Mouse (Mus musculus) urinary bladder, adult 2 months (tissue): ENCODE data around the gene Plce1. TPM values are rescaled to one million over a fixed set of nuclear protein-coding genes. Genes with fewer than 3 reads are reported as not detected.

Experiments used
- DNase-seq: peaks from one replicate; pipeline ENCODE4 v3.0.0; 2022; ENCODE audit warnings: low spot score
- polyA plus RNA-seq: library from polyadenylated mRNA; depleted of rRNA; stranded (reverse); fragments of >200 nt; gene quantifications from 2 replicates; pipeline ENCODE4 v1.2.3, GENCODE M21; 2012; rRNA removed

Gene Plce1
- polyA plus RNA-seq, 1 experiment, result 16.2 TPM

DNA sequence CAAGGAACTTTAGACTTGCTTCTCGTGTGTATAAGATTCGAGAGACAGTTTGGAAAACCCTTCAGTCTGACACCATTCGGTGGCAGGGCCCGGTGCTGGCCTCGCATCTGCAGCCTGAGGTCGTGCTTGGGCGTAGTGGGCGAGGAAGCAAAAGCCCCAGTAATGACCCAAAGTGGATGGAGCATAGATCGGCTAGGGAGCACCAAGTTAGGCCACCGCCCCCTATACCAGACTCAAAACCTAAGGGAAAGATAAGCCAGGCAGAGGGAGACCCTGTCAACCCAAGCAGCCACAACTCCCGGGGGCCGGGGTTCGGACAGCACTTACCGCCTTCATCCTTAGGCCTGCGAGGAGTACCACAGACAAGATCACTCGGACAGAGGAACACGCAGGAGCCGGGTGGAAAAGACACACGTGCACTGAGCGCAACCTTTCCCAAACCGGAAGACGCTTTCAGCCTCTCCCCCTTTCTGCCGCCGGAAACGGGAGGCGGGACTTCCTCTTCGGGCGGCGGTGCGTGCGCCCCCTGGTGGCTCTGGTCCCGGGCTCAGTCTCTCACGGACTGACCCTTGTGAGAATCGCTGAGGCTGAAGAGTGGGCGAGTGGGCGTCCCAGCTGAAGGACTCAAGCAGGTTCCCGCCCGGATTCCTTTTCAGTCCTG lies 338.0 kb downstream of the Plce1 start, which contains the start of gene Noc3l:
Gene Noc3l, minus strand, starts transcription at position 472 of the 661 bp plus-strand sequence.
- peak; percentile 94 for DNase-seq

DNA sequence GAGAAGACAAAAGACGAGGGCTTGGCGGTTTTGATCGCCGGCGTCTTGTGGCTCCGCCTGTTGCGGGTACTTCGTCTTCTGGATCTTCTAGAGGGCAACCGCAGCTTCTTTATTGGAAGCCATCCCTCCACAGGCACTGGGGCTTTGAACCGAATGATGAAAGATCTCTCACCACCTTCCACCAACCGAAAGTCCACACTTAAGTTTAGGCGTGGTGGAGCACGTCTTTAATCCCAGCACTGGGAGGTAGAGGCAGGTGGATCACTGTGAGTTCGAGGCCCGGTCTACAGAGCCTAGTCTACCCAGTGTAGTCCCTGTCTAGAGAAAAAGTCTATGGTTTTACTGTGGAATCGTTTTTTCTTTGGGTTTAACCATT lies 338.5 kb downstream of the Plce1 start:
- no peak for DNase-seq

DNA sequence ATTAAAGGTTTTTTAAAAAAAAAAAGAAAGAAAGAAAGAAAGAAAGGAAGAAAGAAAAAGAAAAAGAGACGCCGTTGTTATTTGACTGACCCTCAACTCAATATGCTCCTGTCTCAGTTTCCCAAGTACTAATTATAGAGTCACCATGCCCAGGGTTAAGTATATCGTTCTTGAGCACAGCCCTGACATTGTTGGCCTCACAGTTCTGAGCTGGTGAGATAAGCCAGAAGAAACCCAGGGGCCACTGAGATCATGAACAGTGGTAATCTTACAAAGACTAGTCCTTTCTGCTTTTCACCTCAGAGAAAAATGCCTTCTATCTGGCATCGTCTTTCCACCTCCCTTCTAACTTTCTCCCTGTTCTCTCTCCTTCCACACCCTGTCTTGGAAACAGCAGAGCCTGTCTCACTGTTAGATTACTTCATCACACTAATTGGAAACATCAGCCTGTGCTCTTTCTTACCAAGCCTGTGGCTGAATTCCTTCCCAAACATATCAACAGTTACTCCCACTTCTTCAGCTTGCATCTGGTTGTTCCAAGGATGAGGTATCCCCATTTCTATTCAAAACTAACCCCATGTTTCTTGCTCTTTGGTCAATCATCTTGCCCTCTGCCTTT lies 339.4 kb downstream of the Plce1 start:
- DNase-seq, result no peak

DNA sequence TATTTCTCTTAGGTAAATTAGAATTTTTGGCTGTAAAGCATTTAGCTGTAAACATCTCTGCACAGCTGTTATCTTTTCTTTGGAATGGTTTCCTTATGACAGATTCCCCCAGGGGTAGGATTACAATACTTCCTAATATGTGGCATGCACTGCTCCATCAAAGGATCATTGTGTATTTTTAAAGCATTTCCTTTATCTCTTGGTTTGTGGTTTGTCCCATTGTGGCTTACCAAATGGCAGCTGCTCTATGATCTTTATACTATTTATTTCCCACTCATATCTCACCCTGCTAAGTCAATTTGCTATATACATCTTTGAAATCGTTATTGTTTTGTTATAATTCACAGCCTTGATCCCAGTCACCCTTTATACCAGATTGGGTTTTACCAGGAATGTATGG lies 352.3 kb downstream of the Plce1 start:
- DNase-seq, result no peak

Other genes with a start within 250 kb of the Plce1 start
- 1.0 and 1.4 TPM in 2 replicates for gene Lgi1, start 216.6 kb upstream of the Plce1 start, polyA plus RNA-seq
- gene Slc35g1, start 85.1 kb upstream of the Plce1 start, polyA plus RNA-seq, result 36.8 and 60.7 TPM in 2 replicates